Mouse (Mus musculus) neural tube, embryonic 11.5 days (tissue): Measurements from ENCODE around the gene Inafm1. TPM values are rescaled to one million over a fixed set of nuclear protein-coding genes. Genes with fewer than 3 reads are reported as not detected.
"Not testable (repeated sequence)": the region's sequence is repeated elsewhere in the genome, so short reads cannot be mapped to it uniquely, and the experiment has no call there.

ENCODE experiments used
- ATAC-seq: fragments of 200-750 bp; cut with Nextera tagmentation; 2 replicates; pipeline ENCODE4 v1.8.0; 2017; ENCODE audit warnings: moderate number of reproducible peaks, mild to moderate bottlenecking, moderate TSS enrichment, moderate library complexity; ENCODE audit not compliant: insufficient read depth, low FRiP score, low TSS enrichment
- DNase-seq: peaks from one replicate; pipeline ENCODE4 v3.0.0-alpha.2; 2015; ENCODE audit warnings: low spot score
- H3K27ac ChIP-seq: fragments of 300-500 bp; sonication (generic); 2 replicates; pipeline ENCODE4 v1.5.1; 2014; ENCODE audit warnings: low read depth, mild to moderate bottlenecking, low read length
- H3K27me3 ChIP-seq: fragments of 300-500 bp; sonication (generic); 2 replicates; pipeline ENCODE4 v1.6.1; 2014; ENCODE audit warnings: mild to moderate bottlenecking, low read length, mixed read lengths; ENCODE audit not compliant: control insufficient read depth, insufficient read depth
- H3K36me3 ChIP-seq: fragments of 300-500 bp; sonication (generic); 2 replicates; pipeline ENCODE4 v1.6.1; 2014; ENCODE audit warnings: mild to moderate bottlenecking, low read length, moderate library complexity, mixed read lengths; ENCODE audit not compliant: control insufficient read depth, insufficient read depth
- H3K4me1 ChIP-seq: fragments of 300-500 bp; sonication (generic); 2 replicates; pipeline ENCODE4 v1.6.1; 2014; ENCODE audit warnings: low read length, mixed read lengths; ENCODE audit not compliant: control insufficient read depth, insufficient read depth
- H3K4me2 ChIP-seq: fragments of 300-500 bp; sonication (generic); 2 replicates; pipeline ENCODE4 v1.6.1; 2014; ENCODE audit warnings: low read depth, mild to moderate bottlenecking, moderate library complexity
- H3K4me3 ChIP-seq: fragments of 300-500 bp; sonication (generic); 2 replicates; pipeline ENCODE4 v1.5.1; 2014; ENCODE audit warnings: low read depth, low read length
- H3K9ac ChIP-seq: fragments of 300-500 bp; sonication (generic); 2 replicates; pipeline ENCODE4 v1.6.1; 2014; ENCODE audit warnings: mild to moderate bottlenecking, low read length
- H3K9me3 ChIP-seq: fragments of 300-500 bp; sonication (generic); 2 replicates; pipeline ENCODE4 v1.6.1; 2016; ENCODE audit warnings: low read length; ENCODE audit not compliant: control insufficient read depth
- WGBS: fragments of 180-500 bp; shearing (Covaris S2); extraction: QIAGEN DNeasy Blood & Tissue Kit; methylation state at CpG from one replicate; pipeline ENCODE4 v1.1.7; 2014; 5-methylcytosine and 5-hydroxymethylcytosine counted together
- polyA plus RNA-seq: library from polyadenylated mRNA; unstranded; fragments of >200 nt; fragmentation: Nextera tagmentation; extraction: Ambion mirVana; gene quantifications from 2 replicates; pipeline ENCODE4 v1.2.1, GENCODE M21; 2014

Inafm1 gene
- polyA plus RNA-seq, 1 experiment from 2014 or later, result 13.8 TPM

GRCm38 (mm10) chr7:16312011-16312671 lies 38.7 kb upstream of the Inafm1 start:
- H3K27me3 ChIP-seq, result no peaks in the 10 kb centered on the region
- ATAC-seq (no peak), DNase-seq (peak; percentile 46)
- peak overlapping the region; percentile 93 for H3K27ac ChIP-seq
- peak overlapping the region; percentile 95 for H3K9ac ChIP-seq
- peak overlapping the region; percentile 99 for H3K4me2 ChIP-seq
- WGBS, result under 1% methylated on average over 49 of the region's 49 CpGs
- H3K36me3 ChIP-seq, result no peaks in the 10 kb centered on the region
- H3K4me3 ChIP-seq, result peak overlapping the region; percentile 76
- no peaks in the 10 kb centered on the region for H3K9me3 ChIP-seq
- peaks cover 41% of the 10 kb centered on the region for H3K4me1 ChIP-seq

- peak overlapping the region; percentile 93 for H3K27ac ChIP-seq
- peaks cover 41% of the 10 kb centered on the region for H3K4me1 ChIP-seq
- WGBS, result 1% methylated on average over 14 of the region's 14 CpGs
- H3K9me3 ChIP-seq, result no peaks in the 10 kb centered on the region
- H3K4me3 ChIP-seq, result peak overlapping the region; percentile 76
- no peak for ATAC-seq
- H3K9ac ChIP-seq, result peak overlapping the region; percentile 95
- no peaks in the 10 kb centered on the region for H3K36me3 ChIP-seq
- peak; percentile 31 for DNase-seq
- H3K27me3 ChIP-seq, result no peaks in the 10 kb centered on the region
- H3K4me2 ChIP-seq, result peak overlapping the region; percentile 99
Measured at GRCm38 (mm10) chr7:16311453-16312004, 38.1 kb upstream of the Inafm1 start.

GRCm38 (mm10) chr7:16310521-16311452 lies 37.4 kb upstream of the Inafm1 start:
- no peak for ATAC-seq
- peak; percentile 28 for DNase-seq
- Histone ChIP-seq H3K36me3 (no peaks in the 10 kb centered on the region), H3K4me2 (peak overlapping the region; percentile 99), H3K4me3 (peak overlapping the region; percentile 76), H3K4me1 (peaks cover 41% of the 10 kb centered on the region), H3K9ac (peak overlapping the region; percentile 57), H3K27me3 (no peaks in the 10 kb centered on the region), H3K9me3 (no peaks in the 10 kb centered on the region), H3K27ac (0 out of 2 replicates have a peak overlapping the region, but pooled peaks have one; percentile 27)
- under 1% methylated on average over 30 of the region's 31 CpGs for WGBS

- WGBS, result 0% methylated on average over 26 of the region's 56 CpGs
- H3K9me3 ChIP-seq, result no peaks in the 10 kb centered on the region
- H3K27me3 ChIP-seq, result no peaks in the 10 kb centered on the region
- no peaks in the 10 kb centered on the region for H3K36me3 ChIP-seq
- peak overlapping the region; percentile 57 for H3K9ac ChIP-seq
- H3K4me1 ChIP-seq, result peaks cover 41% of the 10 kb centered on the region
- DNase-seq (peak; percentile 73), ATAC-seq (0 out of 2 replicates have a peak, but pooled peaks have one; percentile 1)
- H3K4me3 ChIP-seq, result peak overlapping the region; percentile 76
- peak overlapping the region; percentile 99 for H3K4me2 ChIP-seq
- peak overlapping the region; percentile 27; the same call in 1 of the 2 replicates for H3K27ac ChIP-seq
Measured at GRCm38 (mm10) chr7:16310020-16310520, 36.7 kb upstream of the Inafm1 start.

GRCm38 (mm10) chr7:16309318-16310019 lies 36.1 kb upstream of the Inafm1 start:
- WGBS, result under 1% methylated on average over 56 of the region's 61 CpGs

GRCm38 (mm10) chr7:16308555-16309317 lies 35.3 kb upstream of the Inafm1 start:
- DNase-seq, result no peak
- 38% methylated on average over 16 of the region's 16 CpGs for WGBS
- peak overlapping the region; percentile 99 for H3K4me2 ChIP-seq
- H3K9me3 ChIP-seq, result no peaks in the 10 kb centered on the region
- no peak overlapping the region for H3K27ac ChIP-seq
- H3K4me3 ChIP-seq, result peak overlapping the region; percentile 76
- ATAC-seq, result no peak
- peak overlapping the region; percentile 57 for H3K9ac ChIP-seq
- no peaks in the 10 kb centered on the region for H3K27me3 ChIP-seq
- no peaks in the 10 kb centered on the region for H3K36me3 ChIP-seq
- H3K4me1 ChIP-seq, result peaks cover 39% of the 10 kb centered on the region

More at GRCm38 (mm10) chr7:16309318-16310019, 36.1 kb upstream of the Inafm1 start:
- Histone ChIP-seq H3K4me1 (peaks cover 40% of the 10 kb centered on the region), H3K4me3 (peak overlapping the region; percentile 76), H3K27me3 (no peaks in the 10 kb centered on the region), H3K36me3 (no peaks in the 10 kb centered on the region), H3K27ac (peak overlapping the region; percentile 23; the same call in 1 of the 2 replicates), H3K9ac (peak overlapping the region; percentile 57), H3K9me3 (no peaks in the 10 kb centered on the region), H3K4me2 (peak overlapping the region; percentile 99)
- peak; percentile 24 for ATAC-seq
- DNase-seq, result peak; percentile 76

GRCm38 (mm10) chr7:16308093-16308492 lies 34.7 kb upstream of the Inafm1 start, which contains the start of gene Bbc3:
Gene Bbc3 (plus strand): TSS chr7:16308393.
- DNase-seq, ATAC-seq, H3K27me3 ChIP-seq, H3K27ac ChIP-seq, H3K9me3 ChIP-seq, H3K36me3 ChIP-seq: not testable (repeated sequence)
- H3K4me1 ChIP-seq, result peaks cover 34% of the 10 kb centered on the region
- WGBS, result 60% methylated on average over 1 of the region's 1 CpGs
- peak within 1 kb of the TSS; percentile 99 for H3K4me2 ChIP-seq
- H3K4me3 ChIP-seq, result peak within 1 kb of the TSS; percentile 76
- H3K9ac ChIP-seq, result peak within 1 kb of the TSS; percentile 57
